Mouse (Mus musculus): ENCODE results near the gene Dynlt1c.
"Not testable (repeated sequence)": the region's sequence is repeated elsewhere in the genome, so short reads cannot be mapped to it uniquely, and the experiment has no call there.

Dynlt1c gene

DNA sequence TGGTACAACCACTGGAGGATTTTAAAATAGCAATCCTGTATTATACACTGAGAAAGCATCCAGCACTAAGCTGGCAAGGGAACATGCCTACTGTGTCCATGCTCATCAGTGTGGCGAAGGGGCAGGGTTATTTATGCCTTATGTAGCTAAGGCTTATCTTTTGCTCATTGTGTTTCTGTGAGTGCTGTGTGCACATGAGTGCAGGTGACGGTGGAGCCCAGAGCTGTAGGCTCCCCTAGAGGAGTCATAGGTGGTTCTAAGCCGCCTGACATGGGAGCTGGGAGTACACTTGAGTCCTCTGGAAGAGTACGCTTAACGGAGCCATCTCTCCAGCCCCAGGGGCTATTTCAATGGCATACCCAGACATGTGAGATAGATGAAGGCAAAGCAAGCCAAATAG lies 17.8 kb downstream of the Dynlt1c start:
- not testable (repeated sequence) for DNase-seq (ENCODE audit: low spot score)

GRCm38 (mm10) chr17:6620035-6620434 lies 18.6 kb downstream of the Dynlt1c start:
- DNase-seq (ENCODE audit: low spot score): not testable (repeated sequence)

GRCm38 (mm10) chr17:6620730-6621451 lies 19.4 kb downstream of the Dynlt1c start:
- DNase-seq (ENCODE audit: low spot score): not testable (repeated sequence)

GRCm38 (mm10) chr17:6621976-6622375 lies 20.5 kb downstream of the Dynlt1c start:
- DNase-seq (ENCODE audit: low spot score): not testable (repeated sequence)

GRCm38 (mm10) chr17:6624926-6625558 lies 23.6 kb downstream of the Dynlt1c start:
- DNase-seq (ENCODE audit: low spot score): not testable (repeated sequence)

DNA sequence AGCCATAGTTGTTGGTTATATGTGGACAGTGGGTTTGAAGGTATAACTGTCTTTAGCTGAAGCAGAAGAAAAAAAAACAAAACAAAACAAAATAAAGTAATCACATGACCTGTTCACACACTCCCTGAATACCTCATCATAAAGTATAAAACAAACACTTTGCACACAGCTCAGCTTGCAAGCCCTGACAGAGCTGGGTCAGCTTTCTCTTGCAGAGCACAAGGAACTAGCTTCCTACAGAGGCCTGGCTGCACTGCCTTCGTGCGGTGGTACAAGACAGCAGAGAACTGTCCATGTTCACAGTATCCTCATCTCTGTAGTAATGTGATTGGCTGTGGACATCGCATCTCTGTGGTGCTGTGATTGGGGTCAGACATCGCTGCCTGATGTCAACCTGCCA lies 28.9 kb downstream of the Dynlt1c start:
- DNase-seq (ENCODE audit: low spot score): not testable (repeated sequence)

DNA sequence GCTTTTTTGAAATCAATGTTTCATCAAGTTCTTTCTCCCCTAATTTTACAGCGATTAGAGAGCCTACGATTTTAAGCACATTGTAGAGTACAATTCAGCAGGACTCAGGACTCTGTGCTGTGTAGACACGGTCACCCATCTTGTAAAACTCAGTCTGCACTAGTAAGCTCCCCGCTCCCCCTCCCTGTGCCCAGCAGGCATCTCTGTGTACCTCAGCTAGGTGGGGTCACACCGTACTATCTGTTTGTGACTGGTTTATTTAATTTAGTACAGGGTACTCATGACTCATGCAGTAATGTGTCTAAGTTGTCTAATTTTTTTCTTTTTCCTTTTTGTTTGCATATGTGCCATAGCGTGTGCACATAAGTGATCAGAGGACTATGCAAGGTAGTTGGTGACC lies 31.4 kb downstream of the Dynlt1c start:
- DNase-seq (ENCODE audit: low spot score): not testable (repeated sequence)

DNA sequence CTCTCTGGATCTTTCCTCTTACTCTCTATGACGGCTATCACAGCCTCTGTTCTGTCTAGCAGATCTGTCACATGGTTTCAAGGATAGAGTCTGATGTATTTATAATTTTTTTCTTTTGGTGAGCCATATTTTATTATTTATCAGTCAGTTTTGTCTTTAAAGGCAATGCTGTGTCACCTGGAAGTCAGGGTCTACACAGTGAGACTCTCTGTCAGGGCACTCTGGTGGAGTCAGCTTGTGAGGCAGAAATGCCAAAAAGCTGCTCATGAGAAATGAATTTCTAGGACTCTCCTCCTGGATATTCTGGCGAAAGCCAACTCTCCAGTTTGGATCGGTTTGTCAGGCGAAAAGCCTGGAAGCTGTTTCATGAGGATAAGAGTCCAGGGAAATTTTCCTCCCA lies 34.3 kb downstream of the Dynlt1c start:
- not testable (repeated sequence) for DNase-seq (ENCODE audit: low spot score)

DNA sequence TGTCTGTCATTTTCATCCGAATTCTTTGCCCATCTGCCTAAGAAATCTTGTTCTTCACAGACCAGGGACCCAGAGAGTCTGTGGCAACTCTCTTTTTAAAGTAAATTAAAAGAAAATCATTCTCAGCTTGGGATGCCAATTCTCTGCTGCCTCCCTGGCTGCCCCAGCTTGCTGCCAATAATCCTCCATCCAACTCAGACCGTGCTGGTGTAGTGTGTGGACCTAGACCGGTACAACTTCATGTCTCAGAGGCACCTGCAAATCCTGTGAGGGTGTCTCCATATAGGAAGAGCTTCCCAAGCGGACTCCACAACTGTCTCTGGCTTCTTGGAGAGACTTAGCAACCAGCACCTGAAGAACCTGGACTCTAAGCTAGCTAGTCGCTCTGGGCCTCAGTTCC lies 35.4 kb downstream of the Dynlt1c start:
- DNase-seq (ENCODE audit: low spot score): no peak

DNA sequence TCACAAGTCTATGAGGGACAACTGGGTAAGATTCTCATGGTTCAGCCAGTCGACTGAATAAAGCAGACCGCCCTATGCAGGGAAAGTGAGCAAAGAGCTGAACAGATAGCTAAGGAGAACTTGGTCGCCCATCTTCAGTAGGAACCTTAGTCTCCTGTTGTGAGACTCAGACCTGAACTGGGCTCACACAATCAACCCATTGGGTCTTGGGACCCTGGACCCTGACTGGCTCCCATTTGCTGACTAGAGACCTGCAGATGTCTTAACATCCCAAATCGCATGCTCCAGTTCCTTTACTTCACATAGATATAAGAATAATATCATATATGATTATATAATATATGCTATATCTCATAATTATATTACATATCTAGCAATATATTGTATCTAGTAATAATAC lies 36.0 kb downstream of the Dynlt1c start:
- not testable (repeated sequence) for DNase-seq (ENCODE audit: low spot score)

GRCm38 (mm10) chr17:6638444-6638843 lies 37.0 kb downstream of the Dynlt1c start:
- DNase-seq (ENCODE audit: low spot score): not testable (repeated sequence)

DNA sequence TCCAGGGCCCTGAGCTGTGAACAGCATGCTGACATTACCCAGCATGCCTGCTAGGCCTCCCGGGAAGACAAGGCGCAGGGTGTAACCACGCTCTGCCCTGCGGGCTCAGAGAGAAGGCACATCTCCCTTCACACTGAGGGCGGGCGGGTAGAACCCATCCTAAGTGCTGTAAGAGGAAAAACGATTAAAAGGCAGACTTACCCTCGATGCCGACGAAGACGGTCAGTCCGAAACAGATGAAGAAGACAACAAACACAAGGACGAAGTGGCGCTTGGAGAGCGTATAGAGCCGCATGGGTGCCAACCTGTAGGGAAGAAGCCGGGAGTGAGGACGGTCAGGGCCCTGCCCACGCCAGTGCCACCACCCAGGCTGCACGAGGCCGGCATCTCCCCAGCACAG lies 38.0 kb downstream of the Dynlt1c start:
- not testable (repeated sequence) for DNase-seq (ENCODE audit: low spot score)

- not testable (repeated sequence) for DNase-seq (ENCODE audit: low spot score)
Measured at GRCm38 (mm10) chr17:6640044-6640637, 38.7 kb downstream of the Dynlt1c start.

- DNase-seq (ENCODE audit: low spot score): not testable (repeated sequence)
Measured at GRCm38 (mm10) chr17:6640771-6641429, 39.4 kb downstream of the Dynlt1c start.

DNA sequence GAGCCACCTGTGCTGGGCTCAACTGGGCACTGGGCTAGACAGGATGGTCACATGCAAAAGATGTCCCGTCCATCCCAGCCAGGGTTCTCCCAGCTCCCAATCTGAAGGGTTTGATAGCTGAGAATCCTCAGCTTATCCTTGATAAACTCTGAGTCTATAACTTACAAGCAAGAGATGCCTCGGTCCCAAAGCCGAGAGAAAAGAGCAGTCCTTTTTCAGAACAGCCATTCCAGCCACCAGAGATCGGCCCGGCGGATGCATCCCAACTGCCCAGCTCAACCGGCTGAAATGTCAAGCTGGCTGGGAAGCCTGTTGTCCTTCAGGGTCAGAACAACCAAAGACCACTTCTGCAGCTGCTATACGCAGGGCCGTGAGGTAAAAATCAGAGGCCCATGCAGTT lies 42.7 kb downstream of the Dynlt1c start:
- DNase-seq (ENCODE audit: low spot score): not testable (repeated sequence)

DNA sequence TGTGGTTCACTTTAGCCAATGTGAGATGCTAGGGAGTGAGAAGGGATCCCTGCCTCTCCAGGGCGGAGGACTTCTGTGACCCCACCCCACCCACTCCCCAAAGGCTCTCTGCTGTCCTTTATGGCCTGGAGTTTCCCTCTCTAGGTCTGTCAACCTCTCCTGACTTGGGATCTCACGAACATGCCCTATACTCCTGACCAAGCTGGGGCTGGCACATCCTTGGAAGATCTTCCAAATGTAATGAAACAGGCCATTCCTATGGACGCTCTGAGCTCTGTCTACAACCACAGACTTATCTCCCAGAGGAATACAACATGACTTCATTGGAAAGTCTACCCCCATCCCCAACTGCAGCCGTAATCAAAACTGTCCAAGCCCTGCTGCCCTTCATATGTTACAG lies 43.2 kb downstream of the Dynlt1c start:
- not testable (repeated sequence) for DNase-seq (ENCODE audit: low spot score)

DNA sequence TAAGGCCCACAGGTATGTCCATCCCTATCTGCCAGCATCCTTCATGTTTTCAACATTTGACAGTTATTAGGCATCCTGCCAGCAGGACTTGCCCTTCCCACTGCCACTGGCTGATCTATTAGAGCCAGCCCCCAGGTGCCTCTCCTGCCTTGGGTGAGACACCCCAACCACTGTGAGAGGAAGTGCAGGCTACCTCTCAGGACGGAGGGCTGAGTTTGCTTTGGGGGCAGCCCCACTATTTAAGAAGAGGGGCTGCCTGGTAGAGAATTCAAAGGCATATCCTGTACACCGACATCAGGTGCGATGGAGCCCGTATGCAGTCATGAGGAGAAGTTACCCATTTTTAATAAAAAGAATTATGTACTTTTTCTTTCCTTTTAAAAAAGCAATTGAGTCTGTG lies 44.2 kb downstream of the Dynlt1c start:
- not testable (repeated sequence) for DNase-seq (ENCODE audit: low spot score)

DNA sequence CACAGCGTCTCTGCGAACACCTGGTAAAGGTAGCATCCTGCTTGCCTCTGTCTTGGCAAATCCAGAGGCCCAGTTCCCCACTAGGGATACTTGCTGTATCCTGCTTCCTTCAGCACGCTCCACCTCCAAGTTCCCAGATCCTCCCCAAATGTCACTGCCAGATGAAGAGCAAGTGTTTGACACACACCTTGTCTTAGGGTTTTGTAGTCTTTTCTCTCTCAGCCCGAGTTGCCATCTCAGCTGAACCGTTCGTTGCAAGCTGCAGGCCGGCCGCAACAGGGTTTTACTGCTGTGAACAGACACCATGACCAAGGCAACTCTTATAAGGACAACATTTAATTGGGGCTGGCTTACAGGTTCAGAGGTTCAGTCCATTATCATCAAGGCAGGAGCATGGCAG lies 45.4 kb downstream of the Dynlt1c start:
- not testable (repeated sequence) for DNase-seq (ENCODE audit: low spot score)

DNA sequence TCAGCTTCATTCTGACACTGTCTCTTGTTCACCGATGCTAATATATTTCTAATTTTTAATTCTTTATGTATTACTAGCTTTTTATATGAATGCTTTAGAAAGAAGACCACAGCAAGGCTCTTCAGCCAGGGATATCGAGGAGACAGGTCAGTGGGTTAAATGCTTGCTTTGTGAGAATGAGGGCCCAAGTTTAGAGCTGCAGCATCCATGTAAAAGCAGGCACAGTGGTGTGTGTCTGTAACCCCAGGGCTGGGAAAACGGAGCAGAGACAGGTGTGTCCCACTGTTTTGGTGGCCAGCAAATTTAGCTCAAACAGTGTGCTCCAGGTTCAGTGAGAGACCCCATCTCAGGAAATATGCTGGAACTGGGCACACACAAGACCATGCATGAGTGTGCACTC lies 46.0 kb downstream of the Dynlt1c start:
- not testable (repeated sequence) for DNase-seq (ENCODE audit: low spot score)

DNA sequence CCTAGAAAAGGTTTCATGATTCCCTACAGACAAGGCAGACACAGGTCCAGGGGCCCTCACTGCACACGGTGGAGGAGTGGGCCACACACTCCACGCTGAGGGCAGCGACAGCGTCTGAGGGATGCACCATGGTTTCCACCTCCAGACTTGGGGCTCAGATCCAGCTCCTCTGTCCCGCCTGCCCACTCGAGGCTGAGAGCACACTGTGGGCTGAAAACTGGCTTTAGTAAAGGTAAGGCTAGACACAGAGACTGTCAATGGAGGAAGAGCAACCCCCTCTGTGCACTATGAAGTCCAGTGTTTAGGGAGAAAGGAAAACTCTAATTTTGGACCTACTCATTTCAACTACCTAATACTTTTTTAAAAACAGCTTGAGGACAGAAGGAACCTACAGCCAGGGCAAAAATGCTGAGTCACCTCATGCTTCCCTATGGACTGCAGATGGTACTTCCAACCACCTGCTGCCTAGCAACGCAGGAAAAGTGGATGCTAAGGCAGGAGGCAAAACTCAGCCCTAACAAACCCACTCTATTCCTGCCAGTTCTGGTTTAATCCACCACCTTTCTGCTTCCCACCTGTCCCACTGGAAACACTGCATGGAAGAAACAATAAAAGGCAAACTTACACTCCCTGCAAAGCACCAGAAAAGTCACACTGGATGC lies 49.6 kb downstream of the Dynlt1c start:
- DNase-seq (ENCODE audit: low spot score): not testable (repeated sequence)

DNA sequence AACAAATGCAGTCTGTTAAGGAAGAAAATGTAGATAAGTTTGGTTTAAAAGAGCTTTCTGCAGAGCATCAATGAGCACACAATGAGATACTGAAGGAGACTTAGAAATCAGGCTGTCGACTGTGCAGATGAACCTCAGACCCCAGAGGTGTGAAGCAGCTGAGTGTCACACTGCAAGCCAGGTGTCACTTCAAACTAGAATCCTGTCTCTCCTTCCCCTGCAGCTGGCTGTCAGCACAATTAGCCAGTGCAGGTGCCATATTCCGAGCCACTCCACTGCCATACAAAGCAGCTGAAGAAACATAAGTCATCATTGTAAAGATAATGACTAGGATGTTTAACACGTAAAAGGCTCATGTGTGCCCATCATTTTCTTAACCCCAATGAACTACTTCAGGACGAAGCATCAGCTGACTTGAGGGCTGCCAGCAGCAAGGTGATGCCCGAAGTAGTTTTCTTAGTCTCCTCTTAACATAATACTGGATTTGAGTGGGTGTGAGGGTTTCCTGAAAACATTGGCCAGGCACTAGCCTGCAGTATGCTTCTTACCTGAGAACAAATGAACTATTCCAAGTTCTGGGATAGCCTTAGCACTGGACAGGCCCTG lies 52.0 kb downstream of the Dynlt1c start:
- DNase-seq (ENCODE audit: low spot score): not testable (repeated sequence)

All from ovary, postnatal 10 days (tissue).